Mouse (Mus musculus) G1E (cell line): ENCODE measurements at regions not wholly inside any gene's neighbourhood (a gene's known extent, or its start where the extent isn't known, plus 50 kb on each side); places are given as distances from the start of the nearest gene placed in this dataset.

Source experiments
- CTCF ChIP-seq: IDR thresholded peaks from 2 replicates; pipeline ENCODE4 v1.5.1; 2012; ENCODE audit warnings: low read depth, low read length, inconsistent platforms, mixed read lengths
- GATA1 ChIP-seq: IDR thresholded peaks from 2 replicates; pipeline ENCODE4 v1.6.1; 2012; ENCODE audit warnings: borderline replicate concordance, low read length, inconsistent platforms, mixed read lengths
- GATA2 ChIP-seq: IDR thresholded peaks from 2 replicates; pipeline ENCODE4 v1.6.1; 2012; ENCODE audit warnings: low read depth, low read length, inconsistent platforms, borderline replicate concordance
- POLR2AphosphoS5 ChIP-seq: IDR thresholded peaks from 2 replicates; pipeline ENCODE4 v1.6.1; 2012; ENCODE audit warnings: low read depth, low read length, inconsistent platforms; ENCODE audit not compliant: insufficient replicate concordance
- TAL1 ChIP-seq: conservative IDR thresholded peaks from 2 replicates; pipeline ENCODE4 v1.6.1; 2012; ENCODE audit warnings: low read depth, low read length, inconsistent platforms, mixed read lengths

DNA sequence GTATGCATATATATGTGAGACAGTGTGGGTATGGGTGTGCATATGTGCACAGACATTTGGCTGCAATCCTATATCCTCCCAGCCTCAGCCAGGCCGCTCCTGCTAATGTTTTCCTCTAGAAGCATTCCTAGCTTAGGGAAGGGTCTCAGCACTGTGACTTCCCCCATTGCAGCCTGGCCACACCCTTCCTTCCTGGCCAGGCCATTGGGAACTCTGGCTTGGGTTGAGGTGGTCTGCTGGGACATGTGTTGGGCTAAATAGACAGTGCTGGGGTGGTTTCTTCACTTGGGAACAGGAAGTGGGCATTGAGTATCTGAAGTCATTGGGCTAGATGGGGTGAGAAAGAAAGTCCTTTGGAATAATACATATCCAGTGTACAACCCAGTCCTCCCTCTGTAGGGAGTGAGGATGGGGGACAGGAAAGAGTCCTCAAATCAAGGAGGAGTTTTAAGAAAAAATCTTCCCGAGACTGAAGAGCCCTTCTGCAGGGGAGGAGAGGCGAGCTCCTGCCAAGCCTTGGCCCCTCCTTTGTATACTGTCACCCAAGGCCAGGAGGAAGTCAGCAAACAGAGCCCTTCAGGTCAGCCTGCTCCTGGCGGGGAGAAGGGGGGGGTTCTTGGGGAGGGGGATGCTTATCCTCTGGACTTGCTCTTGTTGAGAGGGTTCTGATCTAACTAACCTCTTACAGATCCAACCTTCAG is 116.0 kb upstream of the Zmiz1 start:
- TF ChIP-seq CTCF, result no peak
- TF ChIP-seq GATA1, result no peak
- TF ChIP-seq POLR2AphosphoS5, result no peak
- TF ChIP-seq TAL1, result no peak
- TF ChIP-seq GATA2, result no peak
